Mouse (Mus musculus) ES-Bruce4 (cell line): ENCODE measurements around the gene Fstl4. TPM values are rescaled to one million over a fixed set of nuclear protein-coding genes. Genes with fewer than 3 reads are reported as not detected.
A peak's percentile ranks its signal among the peaks of the same experiment; 100 is the strongest.

Experiments
- H3K27ac ChIP-seq: 2 replicates; pipeline ENCODE4 v1.5.1; 2012; ENCODE audit warnings: low read length, inconsistent platforms; ENCODE audit not compliant: insufficient read depth
- H3K27me3 ChIP-seq: 2 replicates; pipeline ENCODE4 v1.6.1; 2012; ENCODE audit warnings: mild to moderate bottlenecking, low read length, inconsistent platforms; ENCODE audit not compliant: control insufficient read depth, poor library complexity, insufficient read depth, severe bottlenecking
- H3K36me3 ChIP-seq: 2 replicates; pipeline ENCODE4 v1.6.1; 2012; ENCODE audit warnings: inconsistent platforms, mild to moderate bottlenecking, low read length, moderate library complexity; ENCODE audit not compliant: control insufficient read depth, poor library complexity, insufficient read depth, severe bottlenecking
- H3K4me1 ChIP-seq: one replicate; pipeline ENCODE4 v1.8.1; 2011; ENCODE audit warnings: low read length; ENCODE audit not compliant: control insufficient read depth, insufficient read depth
- H3K4me3 ChIP-seq: 2 replicates; pipeline ENCODE4 v1.5.1; 2011; ENCODE audit warnings: low read depth, mild to moderate bottlenecking, low read length
- H3K9ac ChIP-seq: 2 replicates; pipeline ENCODE4 v1.6.1; 2012; ENCODE audit warnings: low read depth, mild to moderate bottlenecking, inconsistent platforms; ENCODE audit not compliant: poor library complexity, severe bottlenecking
- H3K9me3 ChIP-seq: replicated peaks from 2 replicates; pipeline ENCODE4 v1.6.1; 2012; ENCODE audit warnings: mild to moderate bottlenecking, low read length, inconsistent platforms; ENCODE audit not compliant: control insufficient read depth, poor library complexity, insufficient read depth, severe bottlenecking
- CTCF ChIP-seq: IDR thresholded peaks from one replicate; pipeline ENCODE4 v1.8.1; 2011; ENCODE audit warnings: low read depth, low read length
- EP300 ChIP-seq: IDR thresholded peaks from 2 replicates; pipeline ENCODE4 v1.6.1; 2011; ENCODE audit warnings: low read depth, low read length; ENCODE audit not compliant: insufficient read depth
- POLR2A ChIP-seq: IDR thresholded peaks from one replicate; pipeline ENCODE4 v1.8.1; 2011; ENCODE audit warnings: low read length; ENCODE audit not compliant: insufficient read depth
- polyA plus RNA-seq: library from polyadenylated mRNA; stranded (reverse); fragments of >200 nt; gene quantifications from 2 replicates; pipeline ENCODE4 v1.2.4, GENCODE M21; 2011; ENCODE audit warnings: low read depth; ENCODE audit not compliant: missing spikeins, insufficient read depth, insufficient read length

Gene Fstl4
- polyA plus RNA-seq, 1 experiment: not detected

DNA sequence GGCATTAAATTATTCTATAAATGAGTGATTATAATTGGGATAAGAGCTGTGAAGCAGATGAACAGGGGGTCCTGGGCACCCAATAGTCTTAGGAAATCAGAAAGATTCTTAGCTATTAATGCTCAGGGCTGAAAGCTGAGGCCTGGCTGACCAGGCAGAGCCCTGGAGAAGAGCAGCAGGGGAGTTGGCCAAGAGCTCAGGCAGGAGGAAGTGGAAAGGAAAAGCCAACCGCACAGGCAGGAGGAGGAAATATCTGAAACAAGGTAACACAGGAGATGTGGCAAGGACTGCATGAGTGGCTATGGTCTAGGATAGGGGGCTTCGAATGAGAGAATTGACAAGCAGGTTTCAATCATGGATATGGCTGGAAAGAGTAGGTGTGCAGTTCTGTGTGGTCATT is 115.5 kb downstream of the Fstl4 start:
- Histone ChIP-seq H3K9ac (no peak overlapping the region), H3K4me1 (no peaks in the 10 kb centered on the region), H3K9me3 (no peaks in the 10 kb centered on the region), H3K27ac (no peak overlapping the region), H3K36me3 (no peaks in the 10 kb centered on the region), H3K4me3 (no peak overlapping the region), H3K27me3 (no peaks in the 10 kb centered on the region)
- TF ChIP-seq POLR2A (no peak), EP300 (no peak), CTCF (no peak)

DNA sequence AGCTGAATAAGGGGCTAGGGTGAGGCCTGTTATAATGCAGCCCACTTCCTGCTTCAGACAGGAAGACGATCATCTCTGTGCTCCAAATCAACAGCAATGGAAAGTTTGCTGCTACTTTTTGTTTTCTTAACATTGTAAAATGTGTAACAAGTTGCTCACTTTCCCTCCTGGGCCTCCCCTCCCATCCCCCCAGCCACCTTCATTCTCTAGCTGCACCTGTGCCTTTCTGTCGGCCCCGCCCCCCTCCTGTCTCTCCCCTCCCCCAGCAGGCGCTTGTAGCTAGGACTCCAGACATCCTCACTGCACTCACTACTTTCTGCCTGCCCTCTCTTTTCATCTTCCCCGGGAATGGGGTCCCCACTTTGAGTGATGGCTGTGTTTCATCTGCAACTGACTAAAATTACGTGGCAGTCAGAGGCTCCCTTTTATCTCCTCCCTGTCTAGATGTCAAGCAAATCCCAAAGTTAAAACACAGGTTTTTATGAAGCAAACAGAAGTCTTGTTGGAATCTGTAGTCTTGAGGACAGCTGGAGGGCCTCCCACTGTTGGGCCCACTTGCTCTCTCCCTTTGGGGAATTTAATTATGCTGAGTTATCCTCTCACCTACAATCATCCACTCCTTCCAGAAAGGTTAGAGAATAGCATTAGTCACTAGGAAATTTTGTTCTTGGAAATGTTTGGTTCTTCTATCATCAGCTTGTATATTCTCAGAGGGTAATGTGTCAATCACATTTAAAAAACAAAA is 122.3 kb downstream of the Fstl4 start:
- Histone ChIP-seq H3K27ac (no peak overlapping the region), H3K4me3 (no peak overlapping the region), H3K4me1 (peaks cover 2% of the 10 kb centered on the region), H3K9me3 (no peaks in the 10 kb centered on the region), H3K27me3 (no peaks in the 10 kb centered on the region), H3K9ac (no peak overlapping the region), H3K36me3 (no peaks in the 10 kb centered on the region)
- TF ChIP-seq CTCF (no peak), EP300 (peak; percentile 63; the same call in 1 of the 2 replicates)

DNA sequence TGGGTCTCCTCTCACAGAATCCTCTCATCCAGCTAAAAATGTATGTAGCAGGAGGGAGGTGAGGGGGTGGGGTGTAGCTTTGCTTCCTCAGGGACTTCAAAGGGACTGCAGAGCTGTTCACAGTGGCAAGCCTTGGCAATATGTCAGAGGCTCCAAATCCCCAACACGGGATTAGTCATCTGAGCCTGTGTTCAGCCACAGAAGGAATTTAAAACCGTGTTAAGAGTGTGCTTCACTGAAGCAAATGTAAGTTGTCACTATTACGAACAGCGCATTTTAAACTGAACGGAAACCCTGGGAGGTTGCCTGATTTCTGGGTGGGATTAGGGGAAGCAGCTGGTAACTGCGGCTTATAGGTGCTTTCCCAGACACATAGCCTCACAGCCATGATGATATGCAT is 123.7 kb downstream of the Fstl4 start:
- no peak overlapping the region for H3K27ac ChIP-seq
- H3K9ac ChIP-seq: no peak overlapping the region
- H3K36me3 ChIP-seq: no peaks in the 10 kb centered on the region
- peaks cover 2% of the 10 kb centered on the region for H3K4me1 ChIP-seq
- no peaks in the 10 kb centered on the region for H3K9me3 ChIP-seq
- H3K27me3 ChIP-seq: no peaks in the 10 kb centered on the region
- no peak overlapping the region for H3K4me3 ChIP-seq
- TF ChIP-seq EP300 (no peak), POLR2A (no peak), CTCF (no peak)

DNA sequence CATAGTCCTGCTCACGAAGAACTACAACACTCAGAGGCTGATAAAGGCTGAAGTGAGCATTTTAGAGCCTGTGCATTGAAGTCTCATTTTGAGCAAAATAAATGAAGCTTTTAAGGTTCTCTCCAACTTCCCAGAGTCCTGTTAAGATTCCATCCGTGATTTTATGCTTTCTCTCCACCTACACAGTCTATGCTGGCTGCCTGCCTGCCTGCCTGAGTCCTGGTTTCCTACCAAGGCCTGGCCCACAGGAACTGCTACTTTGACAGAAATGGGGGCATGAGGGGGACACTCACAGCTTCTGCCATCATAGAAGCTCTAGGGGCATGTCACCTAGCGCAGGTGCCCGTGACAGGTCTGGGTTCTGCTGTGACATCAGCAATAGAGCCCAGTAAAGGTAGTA is 125.1 kb downstream of the Fstl4 start:
- Histone ChIP-seq H3K4me1 (peaks cover 2% of the 10 kb centered on the region), H3K36me3 (no peaks in the 10 kb centered on the region), H3K4me3 (no peak overlapping the region), H3K27me3 (no peaks in the 10 kb centered on the region), H3K27ac (no peak overlapping the region), H3K9ac (no peak overlapping the region), H3K9me3 (no peaks in the 10 kb centered on the region)
- TF ChIP-seq EP300: no peak
- no peak for TF ChIP-seq CTCF
- TF ChIP-seq POLR2A: no peak

DNA sequence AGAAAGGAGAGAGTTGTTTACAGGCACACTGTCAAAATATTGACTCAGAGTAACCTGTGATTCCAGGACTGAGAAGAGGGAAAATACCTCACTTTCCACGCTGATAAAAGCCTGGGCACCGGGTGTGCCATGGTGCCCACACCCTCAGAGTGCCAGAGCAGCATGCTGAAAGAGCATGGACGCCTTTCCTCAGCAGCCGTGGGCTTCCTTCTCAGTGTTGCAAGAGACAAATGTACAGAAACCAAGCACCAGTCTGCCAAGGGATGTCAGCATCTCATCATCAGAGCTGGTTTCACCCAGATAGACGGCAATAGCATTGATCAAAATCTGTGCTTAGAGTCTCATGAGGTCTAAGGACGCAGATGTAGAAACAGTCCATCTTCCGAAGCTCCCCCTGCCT is 125.7 kb downstream of the Fstl4 start:
- peaks cover 2% of the 10 kb centered on the region for H3K4me1 ChIP-seq
- no peaks in the 10 kb centered on the region for H3K27me3 ChIP-seq
- no peak overlapping the region for H3K9ac ChIP-seq
- H3K4me3 ChIP-seq: no peak overlapping the region
- no peak for TF ChIP-seq POLR2A
- TF ChIP-seq CTCF: no peak
- no peaks in the 10 kb centered on the region for H3K36me3 ChIP-seq
- no peak overlapping the region for H3K27ac ChIP-seq
- H3K9me3 ChIP-seq: no peaks in the 10 kb centered on the region

DNA sequence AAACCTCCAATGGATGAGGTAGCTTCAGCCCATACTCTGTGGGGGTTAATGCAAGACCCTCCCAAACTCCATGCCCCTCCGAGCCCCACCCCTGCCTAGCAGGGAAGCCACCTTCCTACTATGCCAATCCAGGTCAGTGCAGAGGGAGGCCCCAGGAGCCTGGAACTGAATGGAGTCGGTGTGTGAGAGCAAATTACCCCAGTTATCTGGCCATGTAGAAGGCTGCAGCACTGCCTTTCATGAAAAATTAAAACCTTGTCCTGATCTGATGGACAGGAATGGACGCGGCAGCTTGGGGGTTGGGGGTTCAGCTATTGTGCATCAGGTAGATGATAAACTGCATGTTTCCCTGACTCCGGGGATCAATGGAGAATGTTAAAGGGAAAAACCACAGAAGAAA is 139.7 kb downstream of the Fstl4 start:
- no peaks in the 10 kb centered on the region for H3K9me3 ChIP-seq
- no peak overlapping the region for H3K9ac ChIP-seq
- no peak overlapping the region for H3K4me3 ChIP-seq
- TF ChIP-seq CTCF (no peak), EP300 (no peak), POLR2A (no peak)
- H3K27ac ChIP-seq: no peak overlapping the region
- H3K4me1 ChIP-seq: peaks cover 1% of the 10 kb centered on the region
- no peaks in the 10 kb centered on the region for H3K27me3 ChIP-seq
- H3K36me3 ChIP-seq: no peaks in the 10 kb centered on the region
